Mouse (Mus musculus) liver, embryonic 15.5 days (tissue): ENCODE measurements around the gene Atg16l1. TPM values are rescaled to one million over a fixed set of nuclear protein-coding genes. Genes with fewer than 3 reads are reported as not detected.

Source experiments
- ATAC-seq: fragments of 200-750 bp; cut with Nextera tagmentation; 2 replicates; pipeline ENCODE4 v1.8.0; 2017; ENCODE audit warnings: moderate number of reproducible peaks, mild to moderate bottlenecking, moderate library complexity; ENCODE audit not compliant: insufficient read depth
- H3K27ac ChIP-seq: fragments of 300-500 bp; sonication (generic); replicated peaks from 2 replicates; pipeline ENCODE4 v1.5.1; 2015; ENCODE audit warnings: mild to moderate bottlenecking, inconsistent platforms
- H3K27me3 ChIP-seq: fragments of 300-500 bp; sonication (generic); 2 replicates; pipeline ENCODE4 v1.6.1; 2015; ENCODE audit warnings: mild to moderate bottlenecking, inconsistent platforms
- H3K36me3 ChIP-seq: fragments of 300-500 bp; sonication (generic); replicated peaks from 2 replicates; pipeline ENCODE4 v1.6.1; 2015; ENCODE audit warnings: moderate library complexity, mild to moderate bottlenecking, inconsistent platforms
- H3K4me1 ChIP-seq: fragments of 300-500 bp; sonication (generic); replicated peaks from 2 replicates; pipeline ENCODE4 v1.6.1; 2015; ENCODE audit warnings: inconsistent platforms
- H3K4me2 ChIP-seq: fragments of 300-500 bp; sonication (generic); 2 replicates; pipeline ENCODE4 v1.6.1; 2015; ENCODE audit warnings: moderate library complexity, mild to moderate bottlenecking, inconsistent platforms
- H3K4me3 ChIP-seq: fragments of 300-500 bp; sonication (generic); replicated peaks from 2 replicates; pipeline ENCODE4 v1.5.1; 2015; ENCODE audit warnings: mild to moderate bottlenecking, inconsistent platforms
- H3K9ac ChIP-seq: fragments of 300-500 bp; sonication (generic); 2 replicates; pipeline ENCODE4 v1.6.1; 2015; ENCODE audit warnings: moderate library complexity, mild to moderate bottlenecking, inconsistent platforms
- H3K9me3 ChIP-seq: fragments of 300-500 bp; sonication (generic); replicated peaks from 2 replicates; pipeline ENCODE4 v1.6.1; 2016; ENCODE audit warnings: inconsistent platforms
- WGBS: fragments of 180-500 bp; shearing (Covaris S2); methylation state at CpG from one replicate; pipeline ENCODE4 v1.1.7; 2015; ENCODE audit warnings: mixed read lengths; ENCODE audit not compliant: insufficient replicate concordance; 5-methylcytosine and 5-hydroxymethylcytosine counted together
- polyA plus RNA-seq: library from polyadenylated mRNA; unstranded; fragments of >200 nt; fragmentation: Nextera tagmentation; extraction: Ambion mirVana; gene quantifications from 2 replicates; pipeline ENCODE4 v1.2.1, GENCODE M21; 2015

The Atg16l1 gene
- polyA plus RNA-seq, 1 experiment from 2014 or later, result 15.0 TPM

- ATAC-seq, result no peak
- Histone ChIP-seq H3K9ac (no peak overlapping the region), H3K4me2 (no peak overlapping the region), H3K27me3 (no peaks in the 10 kb centered on the region), H3K36me3 (peaks cover 97% of the 10 kb centered on the region), H3K4me1 (peaks cover 8% of the 10 kb centered on the region; the same call in 1 of the 2 replicates), H3K4me3 (no peak overlapping the region), H3K9me3 (no peaks in the 10 kb centered on the region), H3K27ac (no peak overlapping the region)
- 74% methylated on average over 2 of the region's 2 CpGs for whole genome bisulfite sequencing
Observed at GRCm38 (mm10) chr1:87773336-87773735, 17.7 kb downstream of the Atg16l1 start.

- no peak overlapping the region for H3K9ac ChIP-seq
- H3K4me3 ChIP-seq, result no peak overlapping the region
- 63% methylated on average over 7 of the region's 7 CpGs for WGBS
- no peaks in the 10 kb centered on the region for H3K9me3 ChIP-seq
- no peak for ATAC-seq
- no peaks in the 10 kb centered on the region for H3K27me3 ChIP-seq
- H3K27ac ChIP-seq, result no peak overlapping the region
- H3K4me2 ChIP-seq, result no peak overlapping the region
- peaks cover 98% of the 10 kb centered on the region for H3K36me3 ChIP-seq
- H3K4me1 ChIP-seq, result peaks cover 8% of the 10 kb centered on the region; the same call in 1 of the 2 replicates
Observed at GRCm38 (mm10) chr1:87774845-87775244, 19.2 kb downstream of the Atg16l1 start.

GRCm38 (mm10) chr1:87779204-87779785, 23.6 kb downstream of the Atg16l1 start:
- WGBS, result 77% methylated on average over 5 of the region's 5 CpGs
- H3K4me1 ChIP-seq, result no peaks in the 10 kb centered on the region

GRCm38 (mm10) chr1:87785703-87786102, 30.0 kb downstream of the Atg16l1 start:
- peaks cover 91% of the 10 kb centered on the region for H3K36me3 ChIP-seq
- ATAC-seq, result no peak
- WGBS, result 82% methylated on average over 8 of the region's 8 CpGs

More at GRCm38 (mm10) chr1:87779204-87779785, 23.6 kb downstream of the Atg16l1 start:
- Histone ChIP-seq H3K36me3 (peaks cover 98% of the 10 kb centered on the region), H3K9ac (no peak overlapping the region), H3K4me3 (no peak overlapping the region), H3K27ac (0 out of 2 replicates have a peak overlapping the region, but pooled peaks have one; percentile 11), H3K4me2 (no peak overlapping the region), H3K9me3 (no peaks in the 10 kb centered on the region), H3K27me3 (no peaks in the 10 kb centered on the region)
- ATAC-seq, result no peak

GRCm38 (mm10) chr1:87786251-87786650, 30.6 kb downstream of the Atg16l1 start:
- H3K27me3 ChIP-seq, result no peaks in the 10 kb centered on the region
- no peaks in the 10 kb centered on the region for H3K9me3 ChIP-seq
- no peak overlapping the region for H3K9ac ChIP-seq
- 81% methylated on average over 7 of the region's 7 CpGs for WGBS
- no peak for ATAC-seq
- no peak overlapping the region for H3K27ac ChIP-seq
- no peak overlapping the region for H3K4me3 ChIP-seq
- no peak overlapping the region for H3K4me2 ChIP-seq
- peaks cover 91% of the 10 kb centered on the region for H3K36me3 ChIP-seq
- H3K4me1 ChIP-seq, result no peaks in the 10 kb centered on the region

More at GRCm38 (mm10) chr1:87785703-87786102, 30.0 kb downstream of the Atg16l1 start:
- Histone ChIP-seq H3K9me3 (no peaks in the 10 kb centered on the region), H3K4me1 (no peaks in the 10 kb centered on the region), H3K4me2 (no peak overlapping the region), H3K9ac (no peak overlapping the region), H3K27me3 (no peaks in the 10 kb centered on the region), H3K27ac (no peak overlapping the region), H3K4me3 (no peak overlapping the region)

- H3K9me3 ChIP-seq, result no peaks in the 10 kb centered on the region
- no peak for ATAC-seq
- H3K27ac ChIP-seq, result no peak overlapping the region
- H3K4me2 ChIP-seq, result no peak overlapping the region
- WGBS, result 85% methylated on average over 8 of the region's 8 CpGs
- H3K4me3 ChIP-seq, result no peak overlapping the region
- no peak overlapping the region for H3K9ac ChIP-seq
- no peaks in the 10 kb centered on the region for H3K27me3 ChIP-seq
- H3K36me3 ChIP-seq, result peaks cover 83% of the 10 kb centered on the region
- H3K4me1 ChIP-seq, result no peaks in the 10 kb centered on the region
Observed at GRCm38 (mm10) chr1:87789665-87790064, 34.0 kb downstream of the Atg16l1 start.

GRCm38 (mm10) chr1:87792438-87793137, 36.9 kb downstream of the Atg16l1 start:
- H3K9me3 ChIP-seq, result no peaks in the 10 kb centered on the region
- 77% methylated on average over 4 of the region's 4 CpGs for WGBS
- H3K27me3 ChIP-seq, result no peaks in the 10 kb centered on the region
- no peak overlapping the region for H3K9ac ChIP-seq
- peaks cover 58% of the 10 kb centered on the region for H3K36me3 ChIP-seq
- H3K4me1 ChIP-seq, result no peaks in the 10 kb centered on the region
- H3K4me3 ChIP-seq, result no peak overlapping the region
- H3K4me2 ChIP-seq, result no peak overlapping the region
- ATAC-seq, result no peak
- H3K27ac ChIP-seq, result no peak overlapping the region

GRCm38 (mm10) chr1:87793138-87793449, 37.4 kb downstream of the Atg16l1 start:
- peaks cover 53% of the 10 kb centered on the region for H3K36me3 ChIP-seq
- no peaks in the 10 kb centered on the region for H3K27me3 ChIP-seq
- no peaks in the 10 kb centered on the region for H3K9me3 ChIP-seq
- H3K9ac ChIP-seq, result no peak overlapping the region
- H3K4me2 ChIP-seq, result no peak overlapping the region
- no peaks in the 10 kb centered on the region for H3K4me1 ChIP-seq
- ATAC-seq, result no peak
- no peak overlapping the region for H3K4me3 ChIP-seq
- WGBS, result 86% methylated on average over 6 of the region's 6 CpGs
- no peak overlapping the region for H3K27ac ChIP-seq

- Histone ChIP-seq H3K4me2 (no peak overlapping the region), H3K9me3 (no peaks in the 10 kb centered on the region), H3K27ac (no peak overlapping the region), H3K4me1 (no peaks in the 10 kb centered on the region), H3K4me3 (no peak overlapping the region), H3K27me3 (no peaks in the 10 kb centered on the region), H3K9ac (no peak overlapping the region), H3K36me3 (peaks cover 14% of the 10 kb centered on the region)
- ATAC-seq, result no peak
- 75% methylated on average over 1 of the region's 1 CpGs for WGBS
Observed at GRCm38 (mm10) chr1:87797702-87798101, 42.0 kb downstream of the Atg16l1 start.

GRCm38 (mm10) chr1:87798306-87798705, 42.6 kb downstream of the Atg16l1 start:
- no peaks in the 10 kb centered on the region for H3K27me3 ChIP-seq
- no peaks in the 10 kb centered on the region for H3K9me3 ChIP-seq
- peaks cover 8% of the 10 kb centered on the region for H3K36me3 ChIP-seq
- ATAC-seq, result no peak
- H3K9ac ChIP-seq, result no peak overlapping the region
- H3K4me2 ChIP-seq, result no peak overlapping the region
- no peaks in the 10 kb centered on the region for H3K4me1 ChIP-seq
- WGBS, result 57% methylated on average over 2 of the region's 2 CpGs
- no peak overlapping the region for H3K27ac ChIP-seq
- H3K4me3 ChIP-seq, result no peak overlapping the region

GRCm38 (mm10) chr1:87803576-87803975, 47.9 kb downstream of the Atg16l1 start, which contains the start of gene Sag:
Gene Sag (plus strand): TSS chr1:87803680.
- Histone ChIP-seq H3K4me1 (peaks cover 13% of the 10 kb centered on the region), H3K9ac (no peak within 1 kb of the TSS), H3K36me3 (no peaks in the 10 kb centered on the region), H3K9me3 (no peaks in the 10 kb centered on the region), H3K27ac (no peak within 1 kb of the TSS), H3K27me3 (no peaks in the 10 kb centered on the region), H3K4me2 (no peak within 1 kb of the TSS), H3K4me3 (no peak within 1 kb of the TSS)
- ATAC-seq, result no peak
- WGBS, result 37% methylated on average over 6 of the region's 6 CpGs
